Comparison of ENCODE assay signal across 9 mouse cellular contexts in the genomic region with DNA sequence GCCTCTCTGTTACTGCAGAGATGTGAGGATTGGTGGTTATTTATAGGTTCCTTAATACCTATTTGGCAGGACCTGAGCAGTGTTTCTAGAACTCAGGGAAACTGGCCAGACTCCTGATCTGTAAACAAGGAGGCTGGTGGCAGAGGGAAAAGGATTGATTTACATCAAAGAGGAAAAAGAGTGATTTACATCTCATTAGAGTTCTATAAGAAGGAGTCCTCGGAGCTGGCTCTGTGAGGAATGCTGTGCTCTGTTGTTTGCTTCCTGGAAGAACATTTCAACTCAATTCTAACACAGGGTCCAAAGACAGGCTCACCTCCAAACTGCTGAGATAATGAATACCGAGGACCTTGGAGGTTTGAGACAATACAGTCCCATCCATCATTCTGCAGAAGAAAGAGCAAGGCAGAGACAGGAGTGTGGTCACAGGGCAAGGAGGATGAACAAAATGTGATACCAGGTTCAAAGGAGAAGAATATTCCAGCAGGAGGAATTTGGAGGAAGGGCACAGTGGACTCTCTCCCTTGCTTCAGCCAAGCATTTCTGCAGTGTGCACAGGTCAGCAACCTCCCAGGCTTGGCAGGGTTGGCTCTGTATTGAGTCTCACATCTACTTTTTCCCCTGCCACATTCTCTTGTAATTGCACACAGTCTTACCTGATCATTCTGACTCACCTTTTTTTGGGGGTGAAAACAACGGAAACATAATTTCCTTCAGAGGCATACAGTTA.
DNase-seq lines count a peak whose midpoint lies in the region; ATAC-seq lines count a peak whose summit lies in the region.
"Had no signal": no experiment of that assay in that cellular context is flagged by ENCODE, and none has a peak within 500 bp of the region (broad histone marks: within the 10 kb centered on the region; RNA-seq: fewer than 3 reads in every experiment).

No protein-coding gene starts in this region.

- no peak overlapping the region for H3K4me3 ChIP-seq in forebrain, embryonic 12.5 days (replicated peaks)
- no peak overlapping the region for H3K4me3 ChIP-seq in forebrain, embryonic 11.5 days (ENCODE audit: low read depth, low read length)
- no peak overlapping the region for H3K4me3 ChIP-seq in neural tube, embryonic 13.5 days
- H3K4me3 ChIP-seq in kidney, embryonic 14.5 days (ENCODE audit: low read length) = no peak overlapping the region

- ATAC-seq in forebrain, embryonic 12.5 days (ENCODE audit: low FRiP score) = peak; percentile 59
- ATAC-seq in forebrain, embryonic 11.5 days (replicated peaks; ENCODE audit: low FRiP score) = no peak
- peak; percentile 43 for ATAC-seq in neural tube, embryonic 13.5 days (ENCODE audit: low read depth)
- peak; percentile 59; the same call in 1 of the 2 replicates for ATAC-seq in kidney, embryonic 14.5 days (ENCODE audit: low FRiP score, low TSS enrichment)
- ATAC-seq in cerebellum, adult (ENCODE audit: insufficient number of reproducible peaks, low FRiP score, low TSS enrichment) = no peak

- no peak overlapping the region for H3K4me2 ChIP-seq in forebrain, embryonic 12.5 days
- no peak overlapping the region for H3K4me2 ChIP-seq in forebrain, embryonic 11.5 days (ENCODE audit: low read depth, low read length, severe bottlenecking)
- no peak overlapping the region for H3K4me2 ChIP-seq in neural tube, embryonic 13.5 days
- H3K4me2 ChIP-seq in kidney, embryonic 14.5 days (replicated peaks; ENCODE audit: low read depth, low read length) = no peak overlapping the region

- H3K9me3 ChIP-seq in forebrain, embryonic 12.5 days = no peaks in the 10 kb centered on the region
- H3K9me3 ChIP-seq in forebrain, embryonic 11.5 days (ENCODE audit: control insufficient read depth, low read length) = no peaks in the 10 kb centered on the region
- H3K9me3 ChIP-seq in neural tube, embryonic 13.5 days = no peaks in the 10 kb centered on the region
- H3K9me3 ChIP-seq in kidney, embryonic 14.5 days (ENCODE audit: control insufficient read depth, low read length) = no peaks in the 10 kb centered on the region

- peaks cover 7% of the 10 kb centered on the region for H3K4me1 ChIP-seq in forebrain, embryonic 12.5 days
- no peaks in the 10 kb centered on the region for H3K4me1 ChIP-seq in forebrain, embryonic 11.5 days (replicated peaks; ENCODE audit: control insufficient read depth, insufficient read depth, low read length)
- H3K4me1 ChIP-seq in neural tube, embryonic 13.5 days (replicated peaks) = peaks cover 7% of the 10 kb centered on the region
- H3K4me1 ChIP-seq in kidney, embryonic 14.5 days (ENCODE audit: control insufficient read depth, insufficient read depth, low read length) = 0 out of 2 replicates have a peak, but pooled peaks cover 2% of the 10 kb centered on the region

- no peaks in the 10 kb centered on the region for H3K27me3 ChIP-seq in forebrain, embryonic 12.5 days
- H3K27me3 ChIP-seq in forebrain, embryonic 11.5 days (ENCODE audit: control insufficient read depth, insufficient read depth, low read length) = no peaks in the 10 kb centered on the region
- no peaks in the 10 kb centered on the region for H3K27me3 ChIP-seq in neural tube, embryonic 13.5 days
- H3K27me3 ChIP-seq in kidney, embryonic 14.5 days (ENCODE audit: control insufficient read depth, insufficient read depth, low read length) = no peaks in the 10 kb centered on the region

- DNase-seq in forebrain, embryonic 11.5 days (ENCODE audit: low spot score) = no peak
- no peak for DNase-seq in neural tube, embryonic 10.5 days (ENCODE audit: extremely low spot score, low spot score)
- DNase-seq in lung, adult 18-20 months = no peak
- DNase-seq in T-cell, adult 2 months (ENCODE audit: low spot score) = no peak
- DNase-seq: cerebellum, adult 11-12 months had no signal

- 30% methylated on average over 3 of the region's 3 CpGs for WGBS in forebrain, embryonic 12.5 days
- 38% methylated on average over 3 of the region's 3 CpGs for WGBS in forebrain, embryonic 11.5 days
- 30% methylated on average over 3 of the region's 3 CpGs for WGBS in neural tube, embryonic 13.5 days
- 29% methylated on average over 3 of the region's 3 CpGs for WGBS in kidney, embryonic 14.5 days

- no peak overlapping the region for H3K27ac ChIP-seq in forebrain, embryonic 12.5 days
- no peak overlapping the region for H3K27ac ChIP-seq in forebrain, embryonic 11.5 days (ENCODE audit: low read depth, low read length)
- no peak overlapping the region for H3K27ac ChIP-seq in neural tube, embryonic 13.5 days (replicated peaks)
- no peak overlapping the region for H3K27ac ChIP-seq in kidney, embryonic 14.5 days (ENCODE audit: low read depth, low read length)

- no peak overlapping the region for H3K9ac ChIP-seq in forebrain, embryonic 12.5 days
- H3K9ac ChIP-seq in forebrain, embryonic 11.5 days (ENCODE audit: low read length) = no peak overlapping the region
- H3K9ac ChIP-seq in neural tube, embryonic 13.5 days = no peak overlapping the region
- H3K9ac ChIP-seq in kidney, embryonic 14.5 days (ENCODE audit: low read depth, low read length) = no peak overlapping the region

- no peaks in the 10 kb centered on the region for H3K36me3 ChIP-seq in forebrain, embryonic 12.5 days (replicated peaks)
- H3K36me3 ChIP-seq in forebrain, embryonic 11.5 days (ENCODE audit: control insufficient read depth, insufficient read depth, low read length) = no peaks in the 10 kb centered on the region
- H3K36me3 ChIP-seq in neural tube, embryonic 13.5 days = no peaks in the 10 kb centered on the region
- no peaks in the 10 kb centered on the region for H3K36me3 ChIP-seq in kidney, embryonic 14.5 days (ENCODE audit: control insufficient read depth, insufficient read depth, low read length)

Comparison
In these comparisons a context has a peak if more than half of its experiments do, and no peak if none do; other contexts are left out.
1. ATAC-seq: peak in forebrain, embryonic 12.5 days (single experiment), neural tube, embryonic 13.5 days (single experiment) and kidney, embryonic 14.5 days (single experiment); none in forebrain, embryonic 11.5 days (single experiment) and cerebellum, adult (single experiment).